Mouse (Mus musculus) stomach, postnatal 0 days (tissue): Measurements from ENCODE around the gene Ptpn7.

Source experiments
- CTCF ChIP-seq: IDR thresholded peaks from 2 replicates; pipeline ENCODE4 v1.5.1; 2016; ENCODE audit warnings: antibody characterized with exemption, low read depth, mild to moderate bottlenecking, moderate library complexity
- EP300 ChIP-seq: optimal IDR thresholded peaks from 2 replicates; pipeline ENCODE3; 2016; ENCODE audit warnings: antibody characterized with exemption

- TF ChIP-seq EP300 (no peak), CTCF (no peak)
Observed at GRCm38 (mm10) chr1:135125990-135126389, 6.5 kb upstream of the Ptpn7 start.
